26 mouse cellular contexts compared by ENCODE assay signal in genomic region chr9:85861065-85861464, GRCm38 (mm10). TPM values are rescaled to one million over a fixed set of nuclear protein-coding genes. Genes with fewer than 3 reads are reported as not detected.
DNase-seq lines count a peak whose midpoint lies in the region; ATAC-seq lines count a peak whose summit lies in the region.
"Had no signal": no experiment of that assay in that cellular context is flagged by ENCODE, and none has a peak within 500 bp of the region (broad histone marks: within the 10 kb centered on the region; RNA-seq: fewer than 3 reads in every experiment).

No protein-coding gene starts in this region.

- H3K4me1 ChIP-seq in forebrain, embryonic 11.5 days (replicated peaks; ENCODE audit: control insufficient read depth, insufficient read depth, low read length), result no peaks in the 10 kb centered on the region
- H3K4me1 ChIP-seq in forebrain, embryonic 10.5 days, result peaks cover 15% of the 10 kb centered on the region
- peaks cover 19% of the 10 kb centered on the region for H3K4me1 ChIP-seq in midbrain, embryonic 10.5 days
- H3K4me1 ChIP-seq in midbrain, embryonic 13.5 days (replicated peaks), result 0 out of 2 replicates have a peak, but pooled peaks cover 4% of the 10 kb centered on the region
- 0 out of 2 replicates have a peak, but pooled peaks cover 6% of the 10 kb centered on the region for H3K4me1 ChIP-seq in forebrain, embryonic 15.5 days
- H3K4me1 ChIP-seq: embryonic facial prominence, embryonic 12.5 days; embryonic facial prominence, embryonic 15.5 days; heart, embryonic 12.5 days; heart, embryonic 15.5 days; hindbrain, embryonic 10.5 days; hindbrain, embryonic 13.5 days; intestine, embryonic 15.5 days had no signal

- DNase-seq in forebrain, embryonic 11.5 days (ENCODE audit: low spot score), result no peak
- DNase-seq in forebrain, embryonic 10.5 days (ENCODE audit: extremely low spot score, low spot score), result no peak
- DNase-seq in midbrain, embryonic 10.5 days (ENCODE audit: low spot score), result no peak
- DNase-seq in right cerebral cortex, postnatal 10 days (ENCODE audit: low spot score in 2 of 2), result no peak
- DNase-seq in spleen, postnatal 36 days (ENCODE audit: low spot score in 2 of 2), result no peak
- DNase-seq in testis, postnatal 14 days (ENCODE audit: low spot score), result no peak
- DNase-seq: adrenal gland, adult 8-10 months; adrenal gland, postnatal 25 days; cerebellum, adult 18-20 months; cerebellum, adult 9-11 months; cerebellum, postnatal 25 days; gastrocnemius, postnatal 10 days; gastrocnemius, postnatal 36 days; heart, postnatal 10 days; heart, postnatal 36 days had no signal

- no peak overlapping the region for H3K4me2 ChIP-seq in forebrain, embryonic 11.5 days (ENCODE audit: low read depth, low read length, severe bottlenecking)
- H3K4me2 ChIP-seq in midbrain, embryonic 13.5 days (replicated peaks), result no peak overlapping the region
- no peak overlapping the region for H3K4me2 ChIP-seq in forebrain, embryonic 15.5 days (replicated peaks)
- H3K4me2 ChIP-seq: embryonic facial prominence, embryonic 12.5 days; embryonic facial prominence, embryonic 15.5 days; heart, embryonic 12.5 days; heart, embryonic 15.5 days; hindbrain, embryonic 13.5 days; intestine, embryonic 15.5 days had no signal

- H3K27ac ChIP-seq in forebrain, embryonic 11.5 days (ENCODE audit: low read depth, low read length), result no peak overlapping the region
- H3K27ac ChIP-seq in forebrain, embryonic 10.5 days, result no peak overlapping the region
- H3K27ac ChIP-seq in midbrain, embryonic 10.5 days (replicated peaks), result peak overlapping the region; percentile 46
- no peak overlapping the region for H3K27ac ChIP-seq in midbrain, embryonic 13.5 days
- H3K27ac ChIP-seq in forebrain, embryonic 15.5 days (replicated peaks), result no peak overlapping the region
- H3K27ac ChIP-seq: embryonic facial prominence, embryonic 12.5 days; embryonic facial prominence, embryonic 15.5 days; heart, embryonic 15.5 days; hindbrain, embryonic 10.5 days; hindbrain, embryonic 13.5 days; intestine, embryonic 15.5 days had no signal

- no peaks in the 10 kb centered on the region for H3K27me3 ChIP-seq in forebrain, embryonic 11.5 days (ENCODE audit: control insufficient read depth, insufficient read depth, low read length)
- no peaks in the 10 kb centered on the region for H3K27me3 ChIP-seq in forebrain, embryonic 10.5 days (ENCODE audit: poor library complexity, severe bottlenecking)
- no peaks in the 10 kb centered on the region for H3K27me3 ChIP-seq in midbrain, embryonic 10.5 days (ENCODE audit: low read depth, poor library complexity, severe bottlenecking)
- H3K27me3 ChIP-seq in midbrain, embryonic 13.5 days, result no peaks in the 10 kb centered on the region
- no peaks in the 10 kb centered on the region for H3K27me3 ChIP-seq in forebrain, embryonic 15.5 days
- H3K27me3 ChIP-seq: embryonic facial prominence, embryonic 12.5 days; embryonic facial prominence, embryonic 15.5 days; heart, embryonic 12.5 days; heart, embryonic 15.5 days; hindbrain, embryonic 13.5 days; intestine, embryonic 15.5 days had no signal

- WGBS in forebrain, embryonic 11.5 days, result 30% methylated on average over 4 of the region's 4 CpGs
- WGBS in forebrain, embryonic 10.5 days, result 45% methylated on average over 4 of the region's 4 CpGs
- 47% methylated on average over 4 of the region's 4 CpGs for WGBS in midbrain, embryonic 10.5 days
- WGBS in midbrain, embryonic 13.5 days, result 39% methylated on average over 4 of the region's 4 CpGs
- WGBS in forebrain, embryonic 15.5 days, result 19% methylated on average over 4 of the region's 4 CpGs

- no peaks in the 10 kb centered on the region for H3K9me3 ChIP-seq in forebrain, embryonic 11.5 days (ENCODE audit: control insufficient read depth, low read length)
- no peaks in the 10 kb centered on the region for H3K9me3 ChIP-seq in forebrain, embryonic 10.5 days
- H3K9me3 ChIP-seq in midbrain, embryonic 10.5 days (replicated peaks), result no peaks in the 10 kb centered on the region
- no peaks in the 10 kb centered on the region for H3K9me3 ChIP-seq in midbrain, embryonic 13.5 days
- H3K9me3 ChIP-seq in forebrain, embryonic 15.5 days, result no peaks in the 10 kb centered on the region
- H3K9me3 ChIP-seq: embryonic facial prominence, embryonic 12.5 days; embryonic facial prominence, embryonic 15.5 days; heart, embryonic 12.5 days; heart, embryonic 15.5 days; hindbrain, embryonic 10.5 days; hindbrain, embryonic 13.5 days; intestine, embryonic 15.5 days had no signal

- ATAC-seq in forebrain, embryonic 11.5 days (replicated peaks; ENCODE audit: low FRiP score), result peak; percentile 49
- no peak for ATAC-seq in midbrain, embryonic 13.5 days
- ATAC-seq in forebrain, embryonic 15.5 days (replicated peaks), result peak; percentile 49
- ATAC-seq: activated CD4-positive, CD25-positive, alpha-beta regulatory T cell, adult 4 months; hindbrain, embryonic 16.5 days; intestine, embryonic 15.5 days had no signal

- no peaks in the 10 kb centered on the region for H3K36me3 ChIP-seq in forebrain, embryonic 11.5 days (ENCODE audit: control insufficient read depth, insufficient read depth, low read length)
- H3K36me3 ChIP-seq in forebrain, embryonic 10.5 days (replicated peaks), result peaks cover 4% of the 10 kb centered on the region; the same call in 1 of the 2 replicates
- peaks cover 9% of the 10 kb centered on the region; the same call in 1 of the 2 replicates for H3K36me3 ChIP-seq in midbrain, embryonic 10.5 days
- no peaks in the 10 kb centered on the region for H3K36me3 ChIP-seq in midbrain, embryonic 13.5 days
- no peaks in the 10 kb centered on the region for H3K36me3 ChIP-seq in forebrain, embryonic 15.5 days
- H3K36me3 ChIP-seq: embryonic facial prominence, embryonic 12.5 days; embryonic facial prominence, embryonic 15.5 days; heart, embryonic 12.5 days; heart, embryonic 15.5 days; hindbrain, embryonic 10.5 days; hindbrain, embryonic 13.5 days; intestine, embryonic 15.5 days had no signal

- no peak overlapping the region for H3K9ac ChIP-seq in forebrain, embryonic 11.5 days (ENCODE audit: low read length)
- no peak overlapping the region for H3K9ac ChIP-seq in midbrain, embryonic 13.5 days (replicated peaks)
- no peak overlapping the region for H3K9ac ChIP-seq in forebrain, embryonic 15.5 days (replicated peaks)
- H3K9ac ChIP-seq: embryonic facial prominence, embryonic 12.5 days; embryonic facial prominence, embryonic 15.5 days; heart, embryonic 12.5 days; heart, embryonic 15.5 days; hindbrain, embryonic 13.5 days; intestine, embryonic 15.5 days had no signal

- H3K4me3 ChIP-seq in forebrain, embryonic 11.5 days (ENCODE audit: low read depth, low read length), result no peak overlapping the region
- H3K4me3 ChIP-seq in forebrain, embryonic 10.5 days, result no peak overlapping the region
- H3K4me3 ChIP-seq in midbrain, embryonic 10.5 days, result no peak overlapping the region
- no peak overlapping the region for H3K4me3 ChIP-seq in midbrain, embryonic 13.5 days (replicated peaks)
- H3K4me3 ChIP-seq in forebrain, embryonic 15.5 days, result no peak overlapping the region
- H3K4me3 ChIP-seq: embryonic facial prominence, embryonic 12.5 days; embryonic facial prominence, embryonic 15.5 days; heart, embryonic 12.5 days; heart, embryonic 15.5 days; hindbrain, embryonic 10.5 days; hindbrain, embryonic 13.5 days; intestine, embryonic 15.5 days had no signal

RNA-seq across cellular contexts. Expression of gene Tpbg, which starts 18.9 kb away (rescaled TPM):
- 33.8 and 39.5 TPM in 2 replicates for polyA plus RNA-seq in forebrain, embryonic 11.5 days (2014; fragmentation: Nextera tagmentation; extraction: Ambion mirVana)
- polyA plus RNA-seq in forebrain, embryonic 10.5 days (2016; fragmentation: Nextera tagmentation; extraction: Ambion mirVana), result 24.9 and 25.8 TPM in 2 replicates
- 37.6 and 42.0 TPM in 2 replicates for polyA plus RNA-seq in midbrain, embryonic 10.5 days (2016; fragmentation: Nextera tagmentation; extraction: Ambion mirVana)
- 15.4 and 25.4 TPM in 2 replicates for polyA plus RNA-seq in midbrain, embryonic 13.5 days (2015; fragmentation: Nextera tagmentation; extraction: Ambion mirVana)
- 11.7 and 12.0 TPM in 2 replicates for polyA plus RNA-seq in forebrain, embryonic 15.5 days (2015; fragmentation: Nextera tagmentation; extraction: Ambion mirVana)
- polyA plus RNA-seq: activated CD4-positive, CD25-positive, alpha-beta regulatory T cell, adult 4 months had no signal
